Mouse (Mus musculus): ENCODE measurements around the gene Arnt2.

DNA sequence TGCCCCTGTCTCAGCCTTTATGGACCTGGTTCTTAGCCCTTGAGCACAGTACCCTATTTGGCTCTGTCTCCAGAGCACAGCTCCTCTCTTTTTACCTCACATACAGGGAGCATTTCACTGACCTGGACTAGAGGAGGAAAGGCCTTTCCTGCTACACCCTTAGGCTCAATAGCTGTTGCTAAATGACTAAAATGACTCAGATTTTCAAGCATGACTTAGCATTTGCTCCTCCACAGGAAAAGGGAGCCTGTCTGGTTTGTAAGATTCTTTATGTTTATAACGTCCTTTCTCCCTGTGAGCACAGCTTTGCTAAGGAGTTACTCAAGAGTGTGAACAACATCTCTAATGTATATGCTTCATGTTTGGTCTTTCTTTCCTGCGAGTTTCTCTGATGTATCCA is 47.3 kb downstream of the Arnt2 start:
- TF ChIP-seq CTCF (IDR thresholded peaks at IDR 0.05; ENCODE audit: low read depth) (no peak), EP300 (IDR thresholded peaks at IDR 0.05; ENCODE audit: low read depth) (no peak)

Measured in liver, postnatal 0 days (tissue).